Mouse (Mus musculus): ENCODE data around the gene Olfr649. TPM values are rescaled to one million over a fixed set of nuclear protein-coding genes. Genes with fewer than 3 reads are reported as not detected.

Gene Olfr649
- polyA plus RNA-seq (2014; fragmentation: Nextera tagmentation; extraction: Ambion mirVana), result not detected in 2 replicates

DNA sequence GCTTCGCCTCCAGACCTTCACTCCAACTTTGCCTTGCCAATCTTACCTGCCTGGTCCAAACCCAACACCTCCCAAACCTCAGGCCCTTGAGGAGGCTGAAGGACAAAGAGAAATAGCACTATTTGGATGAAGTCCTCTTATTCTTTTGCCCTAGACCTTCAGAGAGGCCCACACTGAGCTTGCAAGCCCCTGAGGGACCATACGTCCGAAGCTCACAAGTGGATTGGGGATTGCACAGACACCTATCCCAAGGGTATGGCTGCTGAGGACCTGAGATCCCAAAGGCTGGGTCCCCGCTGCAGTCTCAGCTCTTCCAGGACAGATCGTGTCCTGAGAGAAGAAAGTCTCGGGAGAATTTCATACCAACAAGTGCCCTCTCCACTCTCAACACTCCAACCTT is at the start of gene Olfr649:
TSS of gene Olfr649 (minus strand) at position 101 of the 400 bp plus-strand sequence.
- H3K36me3 ChIP-seq (ENCODE audit: control insufficient read depth, insufficient read depth, low read length), result no peaks in the 10 kb centered on the region
- H3K27me3 ChIP-seq (replicated peaks; ENCODE audit: control insufficient read depth, insufficient read depth, low read length), result no peaks in the 10 kb centered on the region
- H3K27ac ChIP-seq (ENCODE audit: low read depth, low read length), result no peak within 1 kb of the TSS
- no peak within 1 kb of the TSS for H3K4me3 ChIP-seq (ENCODE audit: low read depth, low read length)
- H3K4me2 ChIP-seq (ENCODE audit: low read length), result no peak within 1 kb of the TSS
- no peak for ATAC-seq
- no peaks in the 10 kb centered on the region for H3K9me3 ChIP-seq (replicated peaks; ENCODE audit: control insufficient read depth, low read length)
- no peaks in the 10 kb centered on the region for H3K4me1 ChIP-seq (ENCODE audit: control insufficient read depth, insufficient read depth, low read length)
- 87% methylated on average over 6 of the region's 6 CpGs for WGBS
- H3K9ac ChIP-seq (ENCODE audit: low read length), result no peak within 1 kb of the TSS
- no peak for DNase-seq (ENCODE audit: low spot score)

DNA sequence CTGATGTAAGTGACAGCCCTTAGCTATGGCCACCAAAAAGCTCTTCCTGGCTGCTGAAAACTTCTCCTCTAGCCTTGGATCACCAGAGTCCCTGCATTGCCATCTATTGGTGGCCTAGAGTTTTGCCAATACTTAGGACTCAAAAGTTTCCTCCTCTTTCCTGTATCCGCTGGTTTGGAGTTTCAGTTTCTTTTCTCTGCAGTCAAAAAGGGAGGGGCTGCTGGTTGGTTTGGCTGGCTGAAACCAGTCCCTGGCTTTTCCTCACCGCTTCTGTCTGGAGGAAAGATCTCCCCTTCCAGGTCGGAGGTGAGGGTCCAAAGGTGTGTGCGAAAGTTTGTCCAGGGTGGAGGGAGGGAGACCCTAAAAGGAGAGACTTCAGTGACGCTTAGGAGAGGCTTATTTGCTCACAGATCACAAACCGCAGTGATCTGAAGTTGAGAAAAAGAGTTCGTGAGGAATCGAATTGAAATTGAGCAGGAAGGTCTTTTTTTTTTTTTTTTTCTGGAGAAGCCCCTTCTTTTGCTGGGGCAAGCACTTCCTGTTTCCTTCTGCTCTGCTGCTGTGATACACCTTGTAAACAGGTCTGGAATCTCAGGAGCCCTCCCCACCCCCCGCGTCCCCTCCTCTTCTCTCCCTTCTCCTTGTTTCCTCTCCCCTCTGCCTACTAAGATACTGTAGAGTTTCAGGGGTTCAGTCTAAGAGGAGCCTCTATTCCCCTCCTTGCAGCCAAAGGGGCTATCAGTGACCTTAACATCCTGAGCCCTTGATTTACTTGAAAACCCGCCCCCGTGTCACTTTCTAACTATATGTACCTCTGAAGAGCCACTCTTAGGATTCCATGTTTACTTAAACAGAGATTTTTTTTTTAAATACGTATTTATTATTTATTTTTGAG is 48.7 kb upstream of the Olfr649 start, which contains the start of gene Trim34a:
TSS of gene Trim34a (plus strand) at position 171 of the 895 bp plus-strand sequence.
- 10% methylated on average over 13 of the region's 13 CpGs for WGBS
- Histone ChIP-seq H3K9ac (ENCODE audit: low read length) (peak within 1 kb of the TSS; percentile 26; the same call in 1 of the 2 replicates), H3K36me3 (ENCODE audit: control insufficient read depth, insufficient read depth, low read length) (no peaks in the 10 kb centered on the region), H3K4me3 (ENCODE audit: low read depth, low read length) (peak within 1 kb of the TSS; percentile 17; the same call in 1 of the 2 replicates), H3K9me3 (replicated peaks; ENCODE audit: control insufficient read depth, low read length) (no peaks in the 10 kb centered on the region), H3K4me1 (ENCODE audit: control insufficient read depth, insufficient read depth, low read length) (no peaks in the 10 kb centered on the region), H3K27me3 (replicated peaks; ENCODE audit: control insufficient read depth, insufficient read depth, low read length) (no peaks in the 10 kb centered on the region), H3K27ac (ENCODE audit: low read depth, low read length) (no peak within 1 kb of the TSS), H3K4me2 (ENCODE audit: low read length) (peak within 1 kb of the TSS; percentile 42)
- ATAC-seq (peak; percentile 55; the same call in 1 of the 2 replicates), DNase-seq (ENCODE audit: low spot score) (peak; percentile 55)

DNA sequence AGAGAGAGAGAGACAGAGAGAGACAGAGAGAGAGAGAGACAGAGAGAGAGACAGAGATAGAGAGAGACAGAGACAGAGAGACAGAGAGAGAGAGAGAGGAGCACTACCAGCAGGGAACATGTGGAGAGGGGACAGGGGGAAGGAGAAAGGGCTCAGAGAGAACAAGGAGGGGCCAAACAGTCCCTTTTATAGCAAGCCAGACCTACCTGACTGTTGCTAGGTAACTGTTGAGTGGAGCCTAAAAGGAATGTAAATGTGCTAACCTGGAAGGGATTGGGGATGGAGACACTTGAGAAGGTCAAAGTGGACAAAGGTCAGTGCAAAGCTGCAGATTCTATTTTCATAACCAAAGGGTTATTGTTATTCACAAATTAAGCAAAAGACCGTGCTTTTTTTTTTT is 47.8 kb upstream of the Olfr649 start:
- DNase-seq (ENCODE audit: low spot score) (no peak), ATAC-seq (no peak)
- Histone ChIP-seq H3K4me3 (ENCODE audit: low read depth, low read length) (no peak overlapping the region), H3K36me3 (ENCODE audit: control insufficient read depth, insufficient read depth, low read length) (no peaks in the 10 kb centered on the region), H3K4me2 (ENCODE audit: low read length) (no peak overlapping the region), H3K27me3 (replicated peaks; ENCODE audit: control insufficient read depth, insufficient read depth, low read length) (no peaks in the 10 kb centered on the region), H3K9ac (ENCODE audit: low read length) (no peak overlapping the region), H3K4me1 (ENCODE audit: control insufficient read depth, insufficient read depth, low read length) (no peaks in the 10 kb centered on the region), H3K9me3 (replicated peaks; ENCODE audit: control insufficient read depth, low read length) (no peaks in the 10 kb centered on the region), H3K27ac (ENCODE audit: low read depth, low read length) (no peak overlapping the region)
- 52% methylated on average over 1 of the region's 1 CpGs for WGBS

DNA sequence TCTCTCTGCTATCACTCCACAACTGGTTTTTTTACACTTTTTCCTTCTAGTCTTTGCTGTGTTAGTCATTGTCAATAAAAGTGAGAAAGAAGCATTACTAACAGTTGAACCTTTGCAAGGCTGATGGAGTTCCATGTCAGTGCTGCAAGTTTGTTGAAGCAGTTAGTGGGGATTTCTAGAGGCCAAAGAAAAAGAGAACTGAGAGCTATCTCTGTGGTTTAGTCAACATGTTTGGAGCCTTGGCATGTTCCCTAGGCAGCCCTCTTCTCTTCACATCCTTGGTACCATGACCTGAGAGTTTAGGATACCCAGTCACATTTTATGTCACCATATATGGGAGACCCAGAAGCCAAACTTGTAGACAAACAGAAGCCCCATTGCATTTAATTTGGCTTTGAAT is 45.1 kb upstream of the Olfr649 start:
- ATAC-seq (no peak), DNase-seq (ENCODE audit: low spot score) (no peak)
- H3K9me3 ChIP-seq (replicated peaks; ENCODE audit: control insufficient read depth, low read length), result no peaks in the 10 kb centered on the region
- H3K4me2 ChIP-seq (ENCODE audit: low read length), result no peak overlapping the region
- no peak overlapping the region for H3K4me3 ChIP-seq (ENCODE audit: low read depth, low read length)
- H3K36me3 ChIP-seq (ENCODE audit: control insufficient read depth, insufficient read depth, low read length), result no peaks in the 10 kb centered on the region
- no peak overlapping the region for H3K9ac ChIP-seq (ENCODE audit: low read length)
- no peak overlapping the region for H3K27ac ChIP-seq (ENCODE audit: low read depth, low read length)
- H3K27me3 ChIP-seq (replicated peaks; ENCODE audit: control insufficient read depth, insufficient read depth, low read length), result no peaks in the 10 kb centered on the region
- H3K4me1 ChIP-seq (ENCODE audit: control insufficient read depth, insufficient read depth, low read length), result no peaks in the 10 kb centered on the region

DNA sequence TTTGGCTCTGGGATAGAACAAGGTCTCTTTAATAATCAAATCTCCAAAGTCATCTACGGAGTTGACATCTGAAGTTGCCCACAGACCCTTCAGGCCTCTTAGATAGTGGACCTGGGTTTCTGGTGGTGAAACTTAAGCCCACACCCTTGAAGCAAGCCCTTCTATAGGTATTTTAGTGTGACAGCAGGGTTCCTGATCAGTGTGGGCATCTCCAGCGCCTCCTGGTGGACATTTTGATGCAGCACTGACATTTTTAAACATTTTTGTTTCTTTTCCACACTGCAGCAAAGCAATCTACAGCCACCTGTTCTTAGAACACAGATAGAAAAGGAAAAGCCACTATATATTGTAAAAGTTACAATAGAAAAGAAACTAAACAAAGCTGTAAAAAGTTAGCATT is 35.4 kb upstream of the Olfr649 start:
- no peaks in the 10 kb centered on the region for H3K9me3 ChIP-seq (replicated peaks; ENCODE audit: control insufficient read depth, low read length)
- no peaks in the 10 kb centered on the region for H3K27me3 ChIP-seq (replicated peaks; ENCODE audit: control insufficient read depth, insufficient read depth, low read length)
- no peak overlapping the region for H3K4me2 ChIP-seq (ENCODE audit: low read length)
- DNase-seq (ENCODE audit: low spot score) (peak; percentile 1), ATAC-seq (no peak)
- no peaks in the 10 kb centered on the region for H3K36me3 ChIP-seq (ENCODE audit: control insufficient read depth, insufficient read depth, low read length)
- H3K4me3 ChIP-seq (ENCODE audit: low read depth, low read length), result no peak overlapping the region
- H3K4me1 ChIP-seq (ENCODE audit: control insufficient read depth, insufficient read depth, low read length), result no peaks in the 10 kb centered on the region
- WGBS, result 36% methylated on average over 2 of the region's 2 CpGs
- H3K27ac ChIP-seq (ENCODE audit: low read depth, low read length), result no peak overlapping the region
- H3K9ac ChIP-seq (ENCODE audit: low read length), result no peak overlapping the region

DNA sequence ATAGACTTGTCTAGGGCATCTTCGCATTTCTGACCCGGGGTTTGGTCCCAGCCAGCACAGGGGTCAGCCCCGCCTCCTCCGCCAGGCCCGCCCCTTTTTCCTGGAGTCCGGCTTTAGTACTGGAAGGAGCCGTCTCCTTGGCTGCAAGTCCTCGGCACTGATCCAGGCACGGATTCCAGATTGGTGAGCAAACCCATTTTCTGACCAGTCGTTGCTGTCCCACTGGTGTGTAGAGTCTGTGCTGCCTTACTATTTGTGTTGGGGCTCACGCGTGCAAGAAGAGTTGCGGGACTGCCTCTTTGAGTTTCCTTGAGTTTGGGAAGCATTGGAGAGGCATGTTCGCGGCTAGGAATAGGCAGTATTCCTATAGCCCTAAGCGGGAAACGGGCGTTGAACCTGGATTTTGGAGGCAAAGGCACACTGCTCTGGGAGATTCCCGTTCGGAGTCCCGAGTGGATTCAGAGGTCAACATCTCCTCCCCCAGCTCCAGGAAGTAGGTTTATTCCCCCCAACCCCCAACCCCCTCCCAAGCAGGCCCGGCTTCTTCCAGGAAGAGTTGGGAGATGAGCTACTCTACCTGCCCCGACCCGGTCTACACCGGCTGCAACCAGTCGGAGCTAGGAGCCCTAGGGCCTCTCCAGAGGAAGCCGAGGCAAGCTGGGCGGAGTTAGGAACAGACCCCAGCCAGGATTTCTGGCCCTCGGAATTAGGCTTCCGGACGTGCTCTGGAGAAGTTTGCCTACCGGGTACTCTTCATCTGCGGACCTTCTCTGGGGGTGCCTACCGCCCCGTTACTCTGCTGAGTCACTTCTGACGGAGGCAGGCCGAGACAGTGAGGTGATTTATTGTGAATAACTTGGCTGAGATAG is 23.1 kb upstream of the Olfr649 start, which contains the start of gene Trim6:
TSS of gene Trim6 (plus strand) at position 93 of the 869 bp plus-strand sequence.
- peak; percentile 29 for DNase-seq (ENCODE audit: low spot score)
- peak within 1 kb of the TSS; percentile 39 for H3K4me2 ChIP-seq (ENCODE audit: low read length)
- no peak within 1 kb of the TSS for H3K27ac ChIP-seq (ENCODE audit: low read depth, low read length)
- ATAC-seq, result peak; percentile 70
- 3% methylated on average over 37 of the region's 37 CpGs for WGBS
- H3K4me1 ChIP-seq (ENCODE audit: control insufficient read depth, insufficient read depth, low read length), result no peaks in the 10 kb centered on the region
- H3K9ac ChIP-seq (ENCODE audit: low read length), result no peak within 1 kb of the TSS
- no peaks in the 10 kb centered on the region for H3K27me3 ChIP-seq (replicated peaks; ENCODE audit: control insufficient read depth, insufficient read depth, low read length)
- no peaks in the 10 kb centered on the region for H3K36me3 ChIP-seq (ENCODE audit: control insufficient read depth, insufficient read depth, low read length)
- H3K9me3 ChIP-seq (replicated peaks; ENCODE audit: control insufficient read depth, low read length), result no peaks in the 10 kb centered on the region
- peak within 1 kb of the TSS; percentile 13 for H3K4me3 ChIP-seq (ENCODE audit: low read depth, low read length)

DNA sequence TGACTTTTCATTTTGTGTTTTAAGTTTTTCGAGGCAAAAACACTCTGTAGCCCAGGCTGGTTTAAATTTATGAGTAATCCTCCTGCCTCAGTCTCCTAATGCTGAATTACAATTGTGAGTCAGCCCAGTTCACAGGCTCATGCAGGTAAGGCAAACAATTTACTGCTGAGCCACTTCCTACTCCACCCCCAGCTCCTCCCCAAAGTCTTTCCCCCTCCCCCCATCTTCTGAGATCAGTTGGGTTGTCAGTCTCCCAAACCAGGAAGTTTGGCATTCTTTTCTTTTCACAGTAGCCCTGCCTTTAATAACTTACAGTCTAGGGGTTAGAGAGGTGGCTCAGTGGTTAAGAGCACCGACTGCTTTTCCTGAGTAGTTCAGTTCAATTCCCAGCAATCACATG is 22.1 kb upstream of the Olfr649 start:
- no peak overlapping the region for H3K27ac ChIP-seq (ENCODE audit: low read depth, low read length)
- no peak overlapping the region for H3K4me3 ChIP-seq (ENCODE audit: low read depth, low read length)
- no peak for ATAC-seq

DNA sequence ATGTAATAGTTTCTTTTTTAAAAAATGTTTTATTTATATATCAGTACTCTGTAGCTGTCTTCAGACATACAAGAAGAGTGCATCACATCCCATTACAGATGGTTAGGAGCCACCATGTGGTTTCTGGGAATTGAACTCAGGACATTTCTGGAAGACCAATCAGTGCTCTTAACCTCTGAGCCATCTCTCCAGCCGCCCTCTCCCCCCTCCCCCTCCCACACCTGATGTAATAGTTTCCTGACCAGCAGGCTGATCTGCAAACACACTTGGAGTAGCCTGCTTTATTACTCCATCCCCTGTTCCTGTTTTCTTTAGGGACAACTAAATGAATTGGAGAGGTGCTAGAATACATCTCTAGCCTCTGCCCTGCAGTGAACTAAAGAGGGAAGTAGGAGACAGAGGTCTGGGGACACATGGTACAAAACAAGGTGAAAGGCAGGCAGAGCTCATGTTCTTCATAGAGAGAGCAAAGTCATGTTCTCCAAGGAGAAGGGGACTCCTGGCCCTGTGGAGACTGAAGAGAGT is 20.3 kb upstream of the Olfr649 start:
- Histone ChIP-seq H3K9ac (ENCODE audit: low read length) (no peak overlapping the region), H3K9me3 (replicated peaks; ENCODE audit: control insufficient read depth, low read length) (no peaks in the 10 kb centered on the region), H3K27me3 (replicated peaks; ENCODE audit: control insufficient read depth, insufficient read depth, low read length) (no peaks in the 10 kb centered on the region), H3K27ac (ENCODE audit: low read depth, low read length) (no peak overlapping the region), H3K36me3 (ENCODE audit: control insufficient read depth, insufficient read depth, low read length) (no peaks in the 10 kb centered on the region), H3K4me3 (ENCODE audit: low read depth, low read length) (no peak overlapping the region), H3K4me1 (ENCODE audit: control insufficient read depth, insufficient read depth, low read length) (no peaks in the 10 kb centered on the region), H3K4me2 (ENCODE audit: low read length) (no peak overlapping the region)
- DNase-seq (ENCODE audit: low spot score), result no peak
- ATAC-seq, result no peak
- WGBS, result 42% methylated on average over 1 of the region's 1 CpGs

More for the DNA sequence above, 22.1 kb upstream of the Olfr649 start:
- DNase-seq (ENCODE audit: low spot score), result no peak
- WGBS, result 79% methylated on average over 2 of the region's 2 CpGs
- Histone ChIP-seq H3K9me3 (replicated peaks; ENCODE audit: control insufficient read depth, low read length) (no peaks in the 10 kb centered on the region), H3K4me1 (ENCODE audit: control insufficient read depth, insufficient read depth, low read length) (no peaks in the 10 kb centered on the region), H3K9ac (ENCODE audit: low read length) (no peak overlapping the region), H3K27me3 (replicated peaks; ENCODE audit: control insufficient read depth, insufficient read depth, low read length) (no peaks in the 10 kb centered on the region), H3K4me2 (ENCODE audit: low read length) (no peak overlapping the region), H3K36me3 (ENCODE audit: control insufficient read depth, insufficient read depth, low read length) (no peaks in the 10 kb centered on the region)
